Mouse (Mus musculus): ENCODE results near the gene Ppie.
"Not testable (repeated sequence)": the region's sequence is repeated elsewhere in the genome, so short reads cannot be mapped to it uniquely, and the experiment has no call there.

Gene Ppie

DNA sequence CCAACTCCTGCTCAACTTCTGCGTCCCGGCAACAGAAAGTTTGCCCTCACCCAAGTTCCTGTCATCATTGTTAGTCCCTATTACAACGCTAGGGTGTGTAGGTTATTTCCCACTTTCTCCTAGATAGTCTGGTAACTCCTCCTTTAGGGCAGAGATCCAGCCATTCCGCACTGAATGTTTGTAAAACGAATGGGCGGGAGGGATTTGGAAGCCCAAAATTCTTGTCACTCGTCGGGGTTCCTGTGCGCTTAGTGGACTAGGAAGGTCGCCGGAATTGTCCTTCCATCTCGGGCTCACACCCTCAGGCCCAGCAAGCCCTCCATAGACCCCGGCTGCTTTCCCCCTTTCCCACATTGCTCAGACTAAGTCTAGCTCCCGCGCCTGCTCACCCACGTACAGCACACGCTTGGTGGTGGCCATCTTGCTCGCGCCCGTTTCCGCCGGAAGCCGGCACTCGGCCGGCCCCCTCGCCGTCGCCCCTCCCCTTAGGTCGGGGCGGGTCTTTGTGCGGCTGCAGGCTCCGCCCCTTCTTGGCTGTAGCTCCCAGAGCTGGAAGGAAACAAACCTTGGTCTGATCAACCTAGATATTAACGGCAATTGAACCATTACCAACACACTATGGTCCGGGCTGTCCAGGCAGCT is at the start of gene Ppie:
Ppie (minus strand) TSS at position 439 of the 642 bp plus-strand sequence.
- in situ Hi-C loops (cut with MboI; ENCODE audit: low pct_unique_long_range_greater_than_20kb in 1 of 2, low sequenced_read_pairs in 2 of 2, unreplicated experiment in 1 of 2) = no loop called here

DNA sequence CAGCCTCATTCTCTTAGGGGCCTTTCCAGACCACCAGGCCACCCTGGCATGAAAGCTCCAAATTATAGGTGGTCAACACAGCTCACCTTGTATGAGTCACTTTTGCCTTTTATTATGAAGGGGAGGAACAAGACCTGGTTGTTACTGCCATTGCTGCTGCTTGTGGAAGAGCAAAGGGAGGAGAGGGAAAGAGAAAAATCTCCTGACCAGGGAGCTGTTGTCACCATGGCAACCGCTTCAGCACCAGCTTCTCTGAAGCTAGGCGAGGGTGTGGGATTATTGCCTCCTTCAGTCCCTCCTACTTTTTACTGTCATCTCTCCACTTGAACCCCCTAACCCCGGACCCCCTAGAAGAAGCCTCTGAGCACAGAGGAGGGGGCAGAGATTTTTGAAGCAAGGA is 45.1 kb upstream of the Ppie start:
- in situ Hi-C loops (cut with MboI; ENCODE audit: low pct_unique_long_range_greater_than_20kb in 1 of 2, low sequenced_read_pairs in 2 of 2, unreplicated experiment in 1 of 2) = no loop called here

DNA sequence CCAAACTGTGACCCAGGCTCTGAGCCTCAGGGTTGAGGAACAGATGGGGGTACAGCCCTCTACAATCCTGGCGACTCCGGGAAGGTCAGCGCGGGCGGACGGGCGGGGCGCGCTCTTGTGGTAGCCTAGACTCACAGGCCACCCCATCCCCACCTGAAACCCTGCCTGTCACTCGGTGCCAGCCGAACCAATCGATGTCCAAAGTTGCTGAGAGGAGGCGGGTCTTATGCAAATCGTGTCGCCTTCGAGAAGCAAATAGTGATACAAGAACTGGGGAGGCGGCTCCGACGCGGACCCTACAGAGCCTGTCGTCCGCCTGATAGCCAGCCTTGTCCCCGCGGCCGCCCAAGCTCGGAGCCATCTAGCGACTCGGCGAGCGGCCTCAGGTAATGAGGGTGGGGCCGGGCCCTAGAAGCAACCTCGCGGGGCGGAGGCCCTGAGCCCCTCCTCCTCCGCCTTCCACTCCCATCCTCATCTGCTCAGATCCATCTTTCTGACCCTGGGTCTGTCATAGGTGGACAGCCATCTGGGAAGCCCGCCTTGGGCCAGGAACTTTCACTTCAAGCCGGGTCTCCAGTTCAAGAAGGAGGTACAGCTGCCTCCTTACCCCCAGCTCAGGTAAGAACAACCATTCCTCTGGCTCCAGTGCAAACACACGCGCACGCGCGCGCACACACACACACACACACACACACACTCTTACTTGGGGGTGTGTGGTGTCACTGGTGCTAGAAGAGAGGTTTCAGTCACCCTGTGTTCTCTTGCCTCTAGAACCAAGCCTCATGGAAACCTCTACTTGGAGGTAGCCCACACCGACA is 43.7 kb upstream of the Ppie start:
- in situ Hi-C loops (cut with MboI; ENCODE audit: low pct_unique_long_range_greater_than_20kb in 1 of 2, low sequenced_read_pairs in 2 of 2, unreplicated experiment in 1 of 2) = no loop called here

DNA sequence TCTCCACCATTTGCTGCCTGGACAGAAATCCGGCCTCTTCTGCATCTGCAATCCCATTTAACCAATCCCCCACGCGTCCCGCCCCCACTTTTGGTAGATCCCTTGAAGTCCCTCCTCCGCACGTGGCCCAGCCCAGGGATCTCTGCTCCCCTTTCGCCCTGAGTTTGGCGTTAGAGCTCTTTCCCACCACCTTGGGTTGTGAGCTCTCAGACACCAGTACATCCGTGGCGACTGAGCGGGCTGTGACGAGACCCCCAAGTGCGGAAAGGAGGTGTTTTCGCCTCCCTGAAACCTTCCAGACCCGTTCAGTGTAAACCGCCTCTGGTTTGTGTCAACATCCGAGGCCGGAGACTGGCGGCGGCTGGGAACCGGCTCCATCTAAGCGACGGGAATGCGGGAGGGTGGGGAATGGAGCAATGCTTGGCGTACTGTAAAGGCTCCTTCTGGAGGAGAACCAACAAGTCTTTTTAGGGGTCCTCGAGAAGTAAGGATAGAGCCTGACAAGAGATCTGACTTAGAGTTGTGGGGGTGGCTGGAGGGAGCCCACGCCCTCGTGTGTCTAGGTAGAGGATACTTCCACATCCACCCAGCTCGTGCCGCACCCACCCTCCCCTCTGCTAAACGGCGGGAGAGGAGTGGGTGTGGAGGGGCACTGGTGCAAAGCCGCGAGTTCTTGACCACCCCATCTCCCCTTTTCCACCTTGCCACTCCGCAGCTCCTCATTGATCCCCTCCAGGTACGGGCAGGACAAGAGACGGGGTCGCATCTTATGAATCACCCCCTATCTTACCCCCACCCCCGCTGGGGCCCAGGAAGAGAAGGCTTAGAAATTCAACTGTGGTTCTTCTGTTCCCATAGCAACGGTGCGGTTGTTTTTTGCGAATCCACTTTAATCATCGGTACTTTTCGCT is 42.8 kb upstream of the Ppie start, which contains the start of gene Hpcal4:
Hpcal4 (plus strand) TSS at position 900 of the 911 bp plus-strand sequence.
- in situ Hi-C loops (cut with MboI; ENCODE audit: low pct_unique_long_range_greater_than_20kb in 1 of 2, low sequenced_read_pairs in 2 of 2, unreplicated experiment in 1 of 2) = no loop called here

DNA sequence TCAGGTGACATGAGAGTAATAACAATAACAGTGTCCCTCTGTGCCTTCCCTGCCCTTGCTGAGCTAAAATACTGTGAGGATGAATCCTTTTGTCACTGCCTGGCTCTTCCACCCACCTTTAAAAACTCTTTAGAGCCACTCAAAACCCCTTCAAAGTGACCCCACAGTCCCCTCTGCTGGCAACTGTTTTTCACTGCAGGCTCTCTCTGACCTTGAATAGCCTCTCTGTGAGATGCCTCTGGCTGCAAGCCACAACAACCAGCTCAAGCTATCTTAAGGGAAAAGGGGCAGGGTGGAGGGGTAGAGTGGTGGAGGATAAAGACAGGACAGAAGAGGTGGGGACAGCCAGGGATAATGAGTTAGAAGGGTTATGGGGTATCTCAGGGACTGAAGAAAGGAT is 32.1 kb upstream of the Ppie start:
- in situ Hi-C loops (cut with MboI; ENCODE audit: low pct_unique_long_range_greater_than_20kb in 1 of 2, low sequenced_read_pairs in 2 of 2, unreplicated experiment in 1 of 2) = no loop called here

DNA sequence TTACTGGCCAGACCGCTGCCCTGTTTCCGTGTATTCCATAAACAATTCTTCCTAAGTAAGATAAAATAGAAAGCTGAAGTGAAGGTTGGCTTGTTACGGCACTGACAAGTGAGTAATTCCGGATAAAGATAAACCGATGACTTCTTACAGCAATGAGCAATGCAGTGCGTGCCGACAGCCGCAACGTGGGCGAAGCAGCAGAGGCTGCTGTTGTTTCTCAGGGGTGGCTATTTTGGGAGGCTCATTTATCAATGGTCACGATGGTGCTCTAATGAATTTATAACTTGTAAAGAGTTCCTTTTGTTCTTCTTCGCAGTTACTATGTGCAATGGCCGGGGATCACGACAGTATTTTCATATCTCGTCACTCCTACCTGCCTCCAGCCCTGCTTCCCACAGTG is 24.4 kb upstream of the Ppie start:
- in situ Hi-C loops (cut with MboI; ENCODE audit: low pct_unique_long_range_greater_than_20kb in 1 of 2, low sequenced_read_pairs in 2 of 2, unreplicated experiment in 1 of 2) = no loop called here

DNA sequence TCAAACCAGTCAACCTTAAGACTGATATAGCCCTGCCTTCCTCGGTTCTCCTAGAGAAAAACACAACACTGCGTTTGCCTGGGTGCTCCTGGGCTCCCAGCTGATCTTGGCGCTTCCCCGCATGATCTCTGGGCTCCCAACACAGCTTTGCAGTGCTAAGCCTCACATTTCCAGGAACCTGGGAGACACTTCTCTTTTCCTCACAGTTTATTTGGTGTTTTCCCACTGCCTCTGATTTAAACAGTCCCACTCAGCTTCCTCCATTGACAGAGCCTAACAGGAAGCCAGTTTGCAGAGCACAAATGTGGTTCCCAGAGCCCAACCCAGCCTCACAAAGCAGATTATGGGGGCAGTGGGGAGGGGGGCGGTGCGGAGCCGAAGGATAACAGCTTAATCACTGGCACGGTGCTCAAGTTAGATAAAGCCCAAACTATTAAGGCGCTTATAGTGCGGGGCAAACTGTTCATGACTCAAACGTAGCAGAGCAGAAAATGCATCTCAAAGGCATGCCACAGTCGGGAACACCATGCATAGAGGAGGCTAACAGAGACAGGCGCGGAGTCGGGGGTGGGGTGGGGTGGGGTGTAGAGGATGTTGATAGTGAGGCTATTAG is 22.7 kb upstream of the Ppie start:
- in situ Hi-C loops (cut with MboI; ENCODE audit: low pct_unique_long_range_greater_than_20kb in 1 of 2, low sequenced_read_pairs in 2 of 2, unreplicated experiment in 1 of 2) = no loop called here

DNA sequence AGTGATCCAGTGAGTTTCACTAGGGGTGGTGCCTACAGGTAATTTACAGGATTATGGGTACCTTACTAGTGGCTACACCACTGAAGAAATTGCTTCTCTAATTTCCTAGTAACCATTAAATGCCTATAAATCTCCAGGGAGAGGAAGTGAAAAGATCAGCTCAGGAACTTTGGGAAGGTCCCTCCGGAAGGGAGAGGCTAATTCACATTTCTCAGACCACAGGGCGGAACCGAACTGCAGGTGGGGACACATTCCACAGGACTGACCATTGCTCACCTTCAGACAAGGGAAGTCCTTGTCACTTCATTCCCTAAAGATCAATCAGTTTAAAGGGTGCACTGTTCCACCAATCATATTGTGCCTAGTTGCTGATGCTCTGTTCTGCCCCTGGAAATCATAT is 21.5 kb upstream of the Ppie start:
- in situ Hi-C loops (cut with MboI; ENCODE audit: low pct_unique_long_range_greater_than_20kb in 1 of 2, low sequenced_read_pairs in 2 of 2, unreplicated experiment in 1 of 2) = not testable (repeated sequence)

DNA sequence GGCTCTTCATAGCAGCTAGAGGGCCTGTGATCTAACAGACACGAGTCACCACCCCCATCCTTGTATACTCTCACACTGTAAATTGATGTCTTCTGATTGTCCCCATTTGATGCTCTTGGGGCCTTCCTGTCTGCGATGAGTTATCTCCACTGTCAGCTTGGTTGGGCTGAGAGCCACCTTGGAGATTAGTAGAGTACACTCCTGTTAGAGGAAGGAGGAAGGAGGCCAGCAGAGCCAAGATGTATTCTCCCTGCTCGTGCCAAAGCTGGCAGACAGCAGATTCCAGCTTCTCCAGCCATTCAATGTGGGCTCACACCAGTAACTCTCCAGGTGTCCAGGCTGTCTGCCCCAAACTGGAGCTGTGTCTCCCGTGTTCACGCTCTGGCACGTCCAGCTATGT is 20.8 kb upstream of the Ppie start:
- in situ Hi-C loops (cut with MboI; ENCODE audit: low pct_unique_long_range_greater_than_20kb in 1 of 2, low sequenced_read_pairs in 2 of 2, unreplicated experiment in 1 of 2) = no loop called here

DNA sequence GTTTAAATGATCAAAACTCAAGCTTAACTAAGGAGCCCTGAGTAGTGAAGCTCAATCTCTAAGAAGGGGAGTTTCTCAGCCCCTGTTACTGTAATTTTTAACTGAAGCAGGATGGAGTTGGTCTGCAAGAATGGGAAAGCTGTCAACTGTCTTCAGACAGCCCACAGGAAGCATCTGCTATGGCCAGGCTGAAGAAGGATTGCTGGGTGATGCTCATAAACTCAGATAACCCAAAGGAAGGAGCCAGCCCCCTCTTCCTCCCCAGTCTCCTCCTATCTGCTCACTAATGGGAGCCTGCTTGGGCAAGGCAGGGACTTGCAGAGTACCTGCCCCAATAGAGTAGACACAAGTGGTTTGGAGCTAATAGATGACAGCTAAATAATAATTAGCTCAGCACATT is 16.1 kb upstream of the Ppie start:
- in situ Hi-C loops (cut with MboI; ENCODE audit: low pct_unique_long_range_greater_than_20kb in 1 of 2, low sequenced_read_pairs in 2 of 2, unreplicated experiment in 1 of 2) = no loop called here

DNA sequence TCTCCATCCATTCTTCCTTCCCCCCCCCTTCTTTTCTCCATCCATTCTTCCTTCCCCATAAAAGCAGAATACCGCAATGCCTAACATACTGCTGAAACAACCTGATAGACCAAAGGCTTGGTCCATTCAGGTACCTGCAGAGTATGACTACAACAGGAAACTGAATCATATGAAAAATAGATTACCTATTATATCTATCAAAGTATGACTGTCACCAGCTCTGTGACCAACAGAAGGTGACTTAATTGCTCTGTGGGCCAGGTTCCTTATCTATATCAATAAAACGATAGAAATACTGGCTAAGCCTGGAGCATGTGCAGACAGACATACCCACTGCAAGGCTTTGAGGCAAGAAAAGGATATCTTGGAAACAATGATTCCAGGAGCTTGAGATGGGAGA is 15.7 kb upstream of the Ppie start:
- in situ Hi-C loops (cut with MboI; ENCODE audit: low pct_unique_long_range_greater_than_20kb in 1 of 2, low sequenced_read_pairs in 2 of 2, unreplicated experiment in 1 of 2) = no loop called here

DNA sequence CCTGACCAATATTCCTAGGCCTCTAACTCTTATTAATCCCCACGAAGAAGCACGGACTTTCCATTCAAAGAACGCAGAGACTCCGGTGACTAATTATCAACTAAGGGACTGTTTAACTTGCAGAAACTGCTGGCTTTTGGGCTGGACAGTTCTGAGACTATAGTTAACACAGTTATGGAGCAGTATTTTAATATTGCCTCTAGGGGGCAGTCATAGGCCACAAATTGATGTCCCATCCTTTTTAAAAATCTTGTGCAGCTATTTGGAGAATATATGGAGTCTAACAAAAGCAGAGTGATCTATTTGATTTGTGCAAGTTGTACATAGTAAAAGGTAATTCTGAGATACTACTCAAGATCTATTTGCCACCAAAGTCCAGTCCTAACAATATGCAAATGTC is 15.3 kb upstream of the Ppie start:
- in situ Hi-C loops (cut with MboI; ENCODE audit: low pct_unique_long_range_greater_than_20kb in 1 of 2, low sequenced_read_pairs in 2 of 2, unreplicated experiment in 1 of 2) = no loop called here

DNA sequence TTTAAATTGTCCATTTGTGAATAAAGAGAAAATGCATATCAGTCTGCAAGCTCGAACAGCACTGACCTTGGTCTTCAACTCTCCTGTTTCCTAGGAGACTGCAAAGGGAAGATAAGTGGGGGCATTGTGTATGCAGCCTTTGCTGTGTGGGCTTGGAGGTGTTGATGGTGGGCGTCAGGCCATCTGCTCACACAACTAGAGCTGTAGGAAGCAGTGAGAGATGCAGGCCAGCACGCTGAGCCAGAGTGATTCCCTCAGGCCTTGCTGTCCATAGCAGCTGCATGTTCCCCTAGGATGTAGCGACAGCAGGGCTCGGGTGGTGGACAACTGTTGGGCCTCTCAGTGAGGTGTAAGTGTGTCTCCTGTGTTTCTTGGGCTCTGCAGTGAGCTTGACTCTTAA is 13.2 kb upstream of the Ppie start:
- in situ Hi-C loops (cut with MboI; ENCODE audit: low pct_unique_long_range_greater_than_20kb in 1 of 2, low sequenced_read_pairs in 2 of 2, unreplicated experiment in 1 of 2) = no loop called here

DNA sequence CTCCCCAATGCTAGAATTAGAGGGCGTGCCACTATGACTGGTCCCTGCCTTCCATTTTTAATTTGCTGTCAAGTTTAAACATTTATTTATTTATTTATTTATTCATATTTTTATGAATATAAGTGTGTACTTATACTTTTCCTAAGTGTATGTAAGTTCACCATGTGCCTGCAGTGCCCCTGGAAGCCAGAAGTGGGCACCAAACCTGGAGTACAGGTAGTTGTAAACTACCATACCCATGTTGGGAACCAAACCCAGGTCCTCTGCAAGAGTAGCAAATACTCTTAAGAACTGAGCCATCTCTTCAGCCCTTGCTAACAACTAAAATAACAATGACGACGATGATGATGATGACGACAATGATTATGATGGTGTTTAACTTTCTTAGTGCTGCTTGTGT is 12.3 kb upstream of the Ppie start:
- in situ Hi-C loops (cut with MboI; ENCODE audit: low pct_unique_long_range_greater_than_20kb in 1 of 2, low sequenced_read_pairs in 2 of 2, unreplicated experiment in 1 of 2) = no loop called here

DNA sequence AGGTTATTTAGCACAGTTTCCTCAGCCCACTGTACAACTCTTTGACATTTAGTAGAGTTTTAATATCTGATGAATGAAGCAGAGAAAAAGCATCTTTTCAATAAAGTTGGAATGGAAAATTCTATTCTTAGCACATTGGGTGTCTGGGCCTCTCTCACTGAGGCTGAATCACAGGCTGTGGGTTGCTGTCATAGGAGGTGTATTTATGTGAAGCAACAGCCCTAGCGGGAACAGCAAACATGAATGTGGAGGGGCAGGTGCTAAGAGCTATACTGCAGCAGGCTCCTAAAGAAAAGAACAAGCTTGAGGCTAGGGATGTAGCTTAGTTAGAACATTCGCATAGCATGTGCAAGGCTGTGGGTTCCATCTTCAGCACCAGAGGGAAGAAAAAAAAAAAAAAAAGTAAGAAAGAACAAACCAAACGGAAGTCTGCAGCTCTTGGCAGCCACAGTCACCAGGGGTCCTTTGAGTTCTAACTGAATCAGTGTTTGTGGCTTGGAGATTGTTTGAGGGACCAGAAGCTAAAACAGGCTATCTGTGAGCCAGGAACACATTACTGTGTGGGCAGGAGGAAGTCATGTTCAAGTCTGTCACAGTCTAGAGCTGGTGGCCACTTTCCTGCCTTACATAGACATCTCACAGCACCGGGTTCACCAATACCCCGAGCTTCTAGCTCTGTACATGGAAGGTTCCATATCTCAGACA is 7.8 kb upstream of the Ppie start:
- in situ Hi-C loops (cut with MboI; ENCODE audit: low pct_unique_long_range_greater_than_20kb in 1 of 2, low sequenced_read_pairs in 2 of 2, unreplicated experiment in 1 of 2) = no loop called here

DNA sequence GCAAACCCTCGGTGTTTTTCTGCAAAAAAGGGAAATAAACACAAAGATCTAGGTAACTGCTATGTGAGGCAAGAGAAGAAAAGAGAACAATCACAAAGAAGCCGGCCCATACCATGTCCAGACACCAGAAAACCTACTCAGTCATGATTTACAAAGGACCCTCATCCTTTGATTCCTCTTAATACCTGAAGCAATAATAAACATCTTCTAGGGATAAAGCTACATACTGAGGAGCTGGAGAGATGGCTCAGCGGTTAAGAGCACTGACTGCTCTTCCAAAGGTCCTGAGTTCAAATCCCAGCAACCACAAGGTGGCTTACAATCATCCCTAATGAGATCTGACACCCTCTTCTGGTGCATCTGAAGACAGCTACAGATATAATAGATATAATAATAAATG is 2.2 kb downstream of the Ppie start:
- in situ Hi-C loops (cut with MboI; ENCODE audit: low pct_unique_long_range_greater_than_20kb in 1 of 2, low sequenced_read_pairs in 2 of 2, unreplicated experiment in 1 of 2) = no loop called here

DNA sequence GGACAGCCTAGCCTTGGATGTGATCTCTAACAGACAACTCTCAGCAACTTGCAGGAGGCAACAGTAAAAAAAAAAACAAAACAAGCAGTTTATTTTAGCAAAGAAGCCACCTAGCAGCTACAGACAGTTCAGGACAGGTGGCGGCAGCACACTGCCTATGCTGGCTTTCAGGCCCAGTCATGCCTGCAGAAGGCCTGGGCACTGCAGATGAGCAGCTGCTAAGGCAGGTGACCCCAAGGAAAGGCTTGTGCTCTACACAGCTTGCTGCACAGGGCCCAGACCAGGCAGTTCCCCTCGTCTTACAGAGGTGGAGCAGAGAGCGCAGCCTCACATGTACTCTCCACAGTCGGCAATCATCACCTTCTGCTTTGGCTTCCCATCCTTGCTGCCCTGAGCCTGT is 12.7 kb downstream of the Ppie start:
- in situ Hi-C loops (cut with MboI; ENCODE audit: low pct_unique_long_range_greater_than_20kb in 1 of 2, low sequenced_read_pairs in 2 of 2, unreplicated experiment in 1 of 2) = no loop called here

DNA sequence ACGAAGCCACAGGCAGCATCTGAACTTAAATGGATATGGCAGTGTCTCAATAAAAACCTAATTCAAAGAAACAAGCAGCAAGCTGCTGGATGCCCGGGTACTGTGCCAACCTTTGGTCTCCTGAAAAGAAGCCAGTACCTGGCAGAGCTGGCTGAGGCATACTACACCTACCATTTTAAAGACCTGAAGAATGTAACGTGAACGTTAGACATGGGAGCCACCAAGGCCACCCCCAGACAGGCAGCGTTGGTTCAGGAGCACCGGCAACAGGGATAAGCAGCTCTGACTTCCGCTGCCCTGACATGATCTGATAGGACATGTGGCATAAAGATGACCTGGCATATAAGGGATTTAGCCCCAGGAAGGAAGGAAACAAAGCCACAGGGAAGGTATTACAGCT is 13.1 kb downstream of the Ppie start:
- in situ Hi-C loops (cut with MboI; ENCODE audit: low pct_unique_long_range_greater_than_20kb in 1 of 2, low sequenced_read_pairs in 2 of 2, unreplicated experiment in 1 of 2) = no loop called here

Measured in mouse embryonic stem cell (cell line).